Mouse (Mus musculus) ES-CJ7 (cell line): Measurements from ENCODE around the gene Plxna1.

Experiments used
- DNase-seq: peaks from one replicate; pipeline ENCODE4 v3.0.0; 2011; ENCODE audit warnings: low read depth, low spot score

Gene Plxna1

GRCm38 (mm10) chr6:89333964-89334702 is 28.3 kb downstream of the Plxna1 start:
- peak; percentile 37 for DNase-seq

- DNase-seq, result no peak
Measured at GRCm38 (mm10) chr6:89330957-89331356, 31.5 kb downstream of the Plxna1 start.

- no peak for DNase-seq
Measured at GRCm38 (mm10) chr6:89328634-89329033, 33.8 kb downstream of the Plxna1 start.

GRCm38 (mm10) chr6:89327746-89328491 is 34.5 kb downstream of the Plxna1 start:
- no peak for DNase-seq

- no peak for DNase-seq
Measured at GRCm38 (mm10) chr6:89324842-89325241, 37.6 kb downstream of the Plxna1 start.

- DNase-seq, result no peak
Measured at GRCm38 (mm10) chr6:89315263-89315662, 47.2 kb downstream of the Plxna1 start.

GRCm38 (mm10) chr6:89311518-89311917 is 50.9 kb downstream of the Plxna1 start:
- DNase-seq, result no peak

GRCm38 (mm10) chr6:89310236-89310635 is 52.2 kb downstream of the Plxna1 start:
- no peak for DNase-seq

GRCm38 (mm10) chr6:89308213-89308973 is 54.0 kb downstream of the Plxna1 start:
- DNase-seq, result no peak

- DNase-seq, result peak; percentile 33
Measured at GRCm38 (mm10) chr6:89304375-89305058, 57.9 kb downstream of the Plxna1 start.

GRCm38 (mm10) chr6:89299818-89300217 is 62.6 kb downstream of the Plxna1 start:
- no peak for DNase-seq

- no peak for DNase-seq
Measured at GRCm38 (mm10) chr6:89296909-89297695, 65.3 kb downstream of the Plxna1 start.

GRCm38 (mm10) chr6:89296001-89296709 is 66.3 kb downstream of the Plxna1 start:
- no peak for DNase-seq

GRCm38 (mm10) chr6:89294621-89295020 is 67.8 kb downstream of the Plxna1 start:
- DNase-seq, result no peak

GRCm38 (mm10) chr6:89291494-89291893 is 70.9 kb downstream of the Plxna1 start:
- peak; percentile 82 for DNase-seq

GRCm38 (mm10) chr6:89288156-89288555 is 74.3 kb downstream of the Plxna1 start:
- peak; percentile 88 for DNase-seq

GRCm38 (mm10) chr6:89286700-89287428 is 75.6 kb downstream of the Plxna1 start:
- DNase-seq, result peak; percentile 86

GRCm38 (mm10) chr6:89286286-89286655 is 76.1 kb downstream of the Plxna1 start:
- DNase-seq, result no peak

- DNase-seq, result peak; percentile 78
Measured at GRCm38 (mm10) chr6:89285561-89286285, 76.7 kb downstream of the Plxna1 start.
